Mouse (Mus musculus) intestine, embryonic 16.5 days (tissue): ENCODE measurements at regions not wholly inside any gene's neighbourhood (a gene's known extent, or its start where the extent isn't known, plus 50 kb on each side); places are given as distances from the start of the nearest gene placed in this dataset.

Source experiments
- ATAC-seq: fragments of 200-750 bp; cut with Nextera tagmentation; 2 replicates; pipeline ENCODE4 v1.8.0; 2017; ENCODE audit warnings: moderate TSS enrichment, moderate library complexity
- H3K27ac ChIP-seq: fragments of 300-500 bp; sonication (generic); 2 replicates; pipeline ENCODE4 v1.5.1; 2014; ENCODE audit warnings: mild to moderate bottlenecking, low read length
- H3K27me3 ChIP-seq: fragments of 300-500 bp; sonication (generic); replicated peaks from 2 replicates; pipeline ENCODE4 v1.6.1; 2014; ENCODE audit warnings: low read length, control low read depth, mixed read lengths; ENCODE audit not compliant: control insufficient read depth, insufficient read depth
- H3K36me3 ChIP-seq: fragments of 300-500 bp; sonication (generic); 2 replicates; pipeline ENCODE4 v1.6.1; 2014; ENCODE audit warnings: low read length, control low read depth; ENCODE audit not compliant: control insufficient read depth, insufficient read depth
- H3K4me1 ChIP-seq: fragments of 300-500 bp; sonication (generic); 2 replicates; pipeline ENCODE4 v1.6.1; 2014; ENCODE audit warnings: low read length, control low read depth, mixed read lengths; ENCODE audit not compliant: control insufficient read depth, insufficient read depth
- H3K4me2 ChIP-seq: fragments of 300-500 bp; sonication (generic); 2 replicates; pipeline ENCODE4 v1.6.1; 2014; ENCODE audit warnings: low read depth, low read length, control low read depth
- H3K4me3 ChIP-seq: fragments of 300-500 bp; sonication (generic); 2 replicates; pipeline ENCODE4 v1.5.1; 2014; ENCODE audit warnings: mild to moderate bottlenecking, low read length
- H3K9ac ChIP-seq: fragments of 300-500 bp; sonication (generic); 2 replicates; pipeline ENCODE4 v1.6.1; 2014; ENCODE audit warnings: low read depth, low read length
- H3K9me3 ChIP-seq: fragments of 300-500 bp; sonication (generic); 2 replicates; pipeline ENCODE4 v1.6.1; 2016; ENCODE audit warnings: low read length, control low read depth; ENCODE audit not compliant: control insufficient read depth
- WGBS: fragments of 180-500 bp; shearing (Covaris S2); extraction: QIAGEN DNeasy Blood & Tissue Kit; methylation state at CpG from one replicate; pipeline ENCODE4 v1.1.7; 2014; 5-methylcytosine and 5-hydroxymethylcytosine counted together

DNA sequence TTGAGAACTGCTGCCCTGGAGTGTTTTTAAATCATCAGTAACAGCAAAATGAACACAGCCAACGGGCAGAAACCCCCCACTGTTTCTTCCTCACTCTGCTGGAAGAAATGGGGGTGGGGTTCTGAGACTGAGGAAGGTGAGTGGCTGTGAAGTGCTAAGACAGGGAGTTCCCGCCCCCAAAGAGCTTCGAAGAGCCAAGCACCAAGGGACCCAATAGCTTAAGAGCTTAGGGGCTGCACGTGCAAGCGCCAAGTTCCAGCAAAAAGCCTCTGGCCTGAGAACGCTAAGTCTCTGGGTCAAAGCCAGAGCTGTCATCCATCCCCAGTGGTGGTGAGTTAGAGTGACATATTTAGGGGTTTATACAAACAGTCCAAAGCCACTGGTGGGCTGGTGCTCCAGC lies 55.1 kb upstream of the Pcbd1 start:
- Histone ChIP-seq H3K9ac (no peak overlapping the region), H3K9me3 (no peaks in the 10 kb centered on the region), H3K36me3 (no peaks in the 10 kb centered on the region), H3K27ac (no peak overlapping the region), H3K4me1 (no peaks in the 10 kb centered on the region), H3K27me3 (no peaks in the 10 kb centered on the region), H3K4me2 (no peak overlapping the region), H3K4me3 (no peak overlapping the region)
- WGBS: 37% methylated on average over 6 of the region's 6 CpGs
- no peak for ATAC-seq

DNA sequence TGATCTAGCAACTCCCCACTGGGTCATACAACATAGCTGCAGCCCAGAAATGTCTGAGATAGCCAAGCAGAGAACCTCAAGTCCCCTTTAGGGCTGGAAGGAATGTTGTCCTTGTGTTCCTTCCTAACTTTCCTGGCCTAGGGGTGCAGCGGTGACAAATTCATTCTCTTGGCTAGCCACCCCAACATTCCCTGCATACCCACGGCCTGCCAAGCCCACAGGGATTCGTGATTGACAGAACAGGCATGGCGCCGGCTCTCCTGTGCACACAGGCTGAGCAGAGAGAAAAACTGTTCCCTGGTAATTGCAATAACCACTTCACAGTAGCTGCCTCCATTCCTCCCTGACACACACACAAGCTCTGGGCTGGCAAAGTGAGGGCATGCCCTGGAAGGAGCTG lies 60.5 kb upstream of the Pcbd1 start:
- H3K27me3 ChIP-seq: no peaks in the 10 kb centered on the region
- no peaks in the 10 kb centered on the region for H3K36me3 ChIP-seq
- no peak overlapping the region for H3K4me3 ChIP-seq
- no peak overlapping the region for H3K27ac ChIP-seq
- H3K4me2 ChIP-seq: no peak overlapping the region
- 62% methylated on average over 5 of the region's 5 CpGs for WGBS
- no peaks in the 10 kb centered on the region for H3K9me3 ChIP-seq
- no peak for ATAC-seq
- H3K9ac ChIP-seq: no peak overlapping the region
- no peaks in the 10 kb centered on the region for H3K4me1 ChIP-seq

DNA sequence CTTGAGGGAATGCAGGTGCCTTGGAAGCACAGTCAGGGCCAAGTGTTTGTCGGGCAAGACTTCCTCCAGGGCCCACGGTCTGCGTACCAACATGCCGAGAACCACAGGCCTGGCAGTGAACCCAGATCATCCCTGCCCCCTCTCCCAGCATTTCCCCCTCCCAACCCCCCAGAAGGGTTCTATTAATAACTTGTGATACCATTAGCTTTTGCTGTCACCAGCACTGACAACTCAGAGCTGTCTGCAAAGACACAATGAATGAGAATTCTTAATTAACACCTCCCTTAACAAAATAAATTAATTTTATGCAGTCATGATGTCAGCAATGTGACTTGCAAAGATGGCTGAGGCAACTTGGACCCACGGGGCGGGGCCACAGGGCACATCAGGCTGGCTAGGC lies 61.9 kb upstream of the Pcbd1 start:
- Histone ChIP-seq H3K4me1 (no peaks in the 10 kb centered on the region), H3K36me3 (no peaks in the 10 kb centered on the region), H3K4me3 (no peak overlapping the region), H3K9ac (no peak overlapping the region), H3K27me3 (no peaks in the 10 kb centered on the region), H3K4me2 (no peak overlapping the region), H3K9me3 (no peaks in the 10 kb centered on the region), H3K27ac (no peak overlapping the region)
- ATAC-seq: no peak
- WGBS: 82% methylated on average over 6 of the region's 6 CpGs

DNA sequence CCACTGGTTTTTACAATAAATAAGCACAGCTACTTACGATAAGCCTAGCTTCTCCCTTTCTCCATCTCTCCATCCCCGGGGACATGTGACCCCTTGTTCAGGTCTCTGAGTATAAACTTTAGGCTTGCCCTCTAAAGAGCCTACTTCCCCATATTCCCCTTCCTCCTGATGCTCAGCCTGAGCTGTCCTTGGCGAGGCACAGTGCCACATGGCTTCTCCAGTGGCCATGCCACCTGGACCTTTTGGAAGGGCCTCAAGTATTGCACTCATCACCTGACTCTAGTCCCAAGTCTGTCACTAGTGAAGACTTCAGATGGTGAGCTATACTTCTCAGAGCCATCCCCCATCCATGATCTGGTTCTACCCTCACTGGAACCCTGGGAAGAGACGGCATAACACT lies 64.1 kb upstream of the Pcbd1 start:
- H3K9me3 ChIP-seq: no peaks in the 10 kb centered on the region
- H3K9ac ChIP-seq: no peak overlapping the region
- WGBS: 78% methylated on average over 4 of the region's 4 CpGs
- no peaks in the 10 kb centered on the region for H3K27me3 ChIP-seq
- H3K36me3 ChIP-seq: no peaks in the 10 kb centered on the region
- no peaks in the 10 kb centered on the region for H3K4me1 ChIP-seq
- ATAC-seq: no peak
- H3K4me3 ChIP-seq: no peak overlapping the region
- no peak overlapping the region for H3K4me2 ChIP-seq
- no peak overlapping the region for H3K27ac ChIP-seq

DNA sequence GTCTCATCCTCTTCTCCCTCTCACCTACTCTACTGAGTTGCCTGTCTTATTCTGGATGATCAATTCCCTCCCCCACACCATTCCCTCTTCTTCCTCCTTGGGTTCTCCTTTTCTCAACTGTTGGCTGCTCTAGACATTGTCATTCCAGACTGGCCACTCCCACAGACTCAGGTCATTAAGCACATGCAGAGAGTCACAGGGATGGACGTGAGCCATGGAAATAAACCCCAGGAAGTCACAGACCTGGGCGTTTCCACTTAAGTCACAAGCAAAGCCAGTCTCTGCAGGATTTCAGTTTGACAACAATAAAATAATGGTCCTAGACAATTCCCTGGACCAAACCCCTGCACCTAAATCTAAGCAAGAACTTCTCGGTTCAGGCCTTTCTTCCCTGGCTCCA lies 65.0 kb upstream of the Pcbd1 start:
- no peaks in the 10 kb centered on the region for H3K9me3 ChIP-seq
- H3K27me3 ChIP-seq: no peaks in the 10 kb centered on the region
- H3K4me1 ChIP-seq: no peaks in the 10 kb centered on the region
- H3K4me3 ChIP-seq: no peak overlapping the region
- H3K9ac ChIP-seq: no peak overlapping the region
- H3K27ac ChIP-seq: no peak overlapping the region
- no peak for ATAC-seq
- 45% methylated on average over 3 of the region's 3 CpGs for WGBS
- no peaks in the 10 kb centered on the region for H3K36me3 ChIP-seq
- no peak overlapping the region for H3K4me2 ChIP-seq

DNA sequence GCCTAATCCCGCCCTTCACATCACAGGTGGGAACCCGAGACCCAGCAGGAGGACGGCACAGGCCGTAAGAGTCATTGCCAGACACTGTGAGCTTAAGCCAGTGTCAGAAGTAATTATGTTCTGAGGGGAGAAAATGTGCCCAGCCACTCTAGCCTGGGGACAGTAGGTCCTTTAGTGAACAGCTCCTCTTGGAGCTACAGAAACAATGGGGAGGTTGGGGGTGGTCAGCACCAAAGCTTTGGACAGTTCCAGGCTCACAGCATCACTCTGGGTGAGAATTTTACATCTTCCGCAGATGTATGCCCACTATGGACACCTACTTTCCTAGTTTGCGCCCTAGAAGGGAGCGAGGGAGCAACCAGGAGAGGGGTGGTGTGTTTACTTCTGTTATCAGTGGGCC lies 65.7 kb upstream of the Pcbd1 start:
- no peaks in the 10 kb centered on the region for H3K36me3 ChIP-seq
- no peak overlapping the region for H3K4me3 ChIP-seq
- no peaks in the 10 kb centered on the region for H3K4me1 ChIP-seq
- 33% methylated on average over 7 of the region's 7 CpGs for WGBS
- H3K4me2 ChIP-seq: no peak overlapping the region
- no peaks in the 10 kb centered on the region for H3K9me3 ChIP-seq
- no peak overlapping the region for H3K27ac ChIP-seq
- no peak overlapping the region for H3K9ac ChIP-seq
- no peaks in the 10 kb centered on the region for H3K27me3 ChIP-seq
- no peak for ATAC-seq

DNA sequence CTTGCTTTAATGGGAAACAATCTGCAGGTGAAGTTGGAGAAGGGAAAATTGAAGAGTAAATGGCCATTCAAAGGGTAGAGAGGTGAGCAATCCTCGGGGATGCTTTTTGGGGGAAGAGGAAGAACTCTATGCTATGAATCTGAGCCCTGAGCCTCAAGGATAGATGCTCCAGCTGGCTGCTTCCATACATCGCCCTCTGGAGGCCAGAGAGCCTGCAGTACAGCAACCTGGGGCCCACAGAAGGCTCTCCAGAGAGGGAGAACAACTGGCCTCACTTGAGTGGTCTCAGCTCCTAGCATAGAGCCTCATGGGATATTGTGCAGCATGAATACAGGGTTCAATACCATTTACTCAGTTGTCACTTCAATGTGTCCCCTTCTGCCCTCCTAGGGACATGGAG lies 69.6 kb upstream of the Pcbd1 start:
- no peak for ATAC-seq
- no peaks in the 10 kb centered on the region for H3K36me3 ChIP-seq
- no peak overlapping the region for H3K4me2 ChIP-seq
- no peak overlapping the region for H3K9ac ChIP-seq
- no peak overlapping the region for H3K27ac ChIP-seq
- no peaks in the 10 kb centered on the region for H3K9me3 ChIP-seq
- 20% methylated on average over 2 of the region's 2 CpGs for WGBS
- no peak overlapping the region for H3K4me3 ChIP-seq
- no peaks in the 10 kb centered on the region for H3K4me1 ChIP-seq
- H3K27me3 ChIP-seq: no peaks in the 10 kb centered on the region

DNA sequence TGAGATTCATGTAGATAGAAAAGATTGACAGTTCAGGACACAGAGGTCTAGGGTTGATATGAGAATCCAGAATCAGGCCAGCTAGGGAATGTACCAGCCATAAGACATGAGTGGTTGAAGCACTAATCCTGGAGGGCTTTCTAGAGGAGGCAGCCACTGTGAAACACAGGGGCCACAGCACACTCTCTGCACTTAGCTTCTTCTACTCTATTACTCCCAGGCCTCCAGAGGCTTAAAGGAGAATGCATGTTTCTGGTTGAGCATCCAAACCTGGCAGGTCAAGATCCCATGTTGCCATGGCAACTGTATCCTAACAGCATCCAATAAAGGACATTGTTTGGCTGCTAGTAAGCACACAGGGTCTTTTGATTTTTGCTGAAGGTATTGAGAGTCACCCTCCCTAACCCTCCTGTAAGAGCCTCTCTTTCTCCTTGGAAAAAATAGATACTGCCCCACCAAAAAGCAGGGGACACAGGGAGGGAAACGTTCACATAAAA lies 76.9 kb upstream of the Pcbd1 start:
- H3K4me1 ChIP-seq: no peaks in the 10 kb centered on the region
- no peaks in the 10 kb centered on the region for H3K36me3 ChIP-seq
- H3K27me3 ChIP-seq: no peaks in the 10 kb centered on the region
- WGBS: 89% methylated on average over 1 of the region's 1 CpGs
- no peak overlapping the region for H3K27ac ChIP-seq
- H3K4me3 ChIP-seq: no peak overlapping the region
- H3K9ac ChIP-seq: no peak overlapping the region
- H3K9me3 ChIP-seq: no peaks in the 10 kb centered on the region
- no peak overlapping the region for H3K4me2 ChIP-seq
- no peak for ATAC-seq

DNA sequence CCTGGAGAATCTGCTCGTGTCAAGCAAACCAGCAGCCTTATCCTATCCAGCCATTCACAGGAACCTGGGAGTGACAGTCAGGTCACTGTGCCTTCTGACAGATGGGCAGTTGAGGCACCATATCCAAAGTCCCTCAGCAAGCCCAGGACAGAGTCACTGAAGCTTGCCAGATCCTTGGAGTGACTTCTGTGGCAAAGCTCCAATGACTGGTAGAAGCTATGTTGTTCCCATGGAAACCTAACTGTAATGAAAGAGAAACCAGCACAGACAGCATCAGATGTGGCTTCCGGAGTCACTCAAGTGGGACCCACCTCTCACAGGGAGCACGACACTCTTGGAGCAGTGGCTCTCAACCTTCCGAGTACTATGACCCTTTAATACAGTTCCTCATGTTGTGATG lies 78.4 kb upstream of the Pcbd1 start:
- Histone ChIP-seq H3K27ac (no peak overlapping the region), H3K9me3 (no peaks in the 10 kb centered on the region), H3K4me2 (no peak overlapping the region), H3K36me3 (no peaks in the 10 kb centered on the region), H3K4me1 (no peaks in the 10 kb centered on the region), H3K27me3 (no peaks in the 10 kb centered on the region), H3K9ac (no peak overlapping the region), H3K4me3 (no peak overlapping the region)
- WGBS: 82% methylated on average over 4 of the region's 4 CpGs
- ATAC-seq: no peak

DNA sequence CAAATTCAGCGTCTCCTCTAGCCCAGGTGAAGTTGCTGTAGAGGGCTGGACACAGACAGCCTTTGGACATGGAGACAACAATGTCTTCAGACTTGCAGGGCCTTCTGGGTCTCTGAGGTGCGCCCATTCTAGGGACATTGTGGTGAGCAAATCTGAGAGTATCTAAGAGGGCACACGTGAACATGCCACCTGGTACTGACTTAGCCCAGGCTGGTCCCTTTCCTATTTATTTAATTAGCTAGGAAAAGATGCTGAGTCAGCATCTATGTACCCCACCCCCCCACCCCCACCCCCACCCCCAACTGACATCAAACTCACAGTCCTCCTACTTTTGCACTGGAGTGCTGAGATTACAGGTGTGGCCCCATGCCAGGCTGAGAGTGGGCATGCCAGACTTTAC lies 81.7 kb upstream of the Pcbd1 start:
- Histone ChIP-seq H3K36me3 (no peaks in the 10 kb centered on the region), H3K27me3 (no peaks in the 10 kb centered on the region), H3K9ac (no peak overlapping the region), H3K4me2 (no peak overlapping the region), H3K4me3 (no peak overlapping the region), H3K4me1 (no peaks in the 10 kb centered on the region), H3K9me3 (no peaks in the 10 kb centered on the region), H3K27ac (no peak overlapping the region)
- no peak for ATAC-seq
- 78% methylated on average over 3 of the region's 3 CpGs for WGBS
